Comparison of ENCODE assay signal across 7 mouse cellular contexts in genomic region chr10:80900318-80901247, GRCm38 (mm10). TPM values are rescaled to one million over a fixed set of nuclear protein-coding genes. Genes with fewer than 3 reads are reported as not detected.
DNase-seq lines count a peak whose midpoint lies in the region; ATAC-seq lines count a peak whose summit lies in the region.

Gene Timm13, minus strand, starts transcription at chr10:80900969.

- peak within 1 kb of the TSS; percentile 79 for H3K27ac ChIP-seq in intestine, embryonic 16.5 days (ENCODE audit: low read length)
- peak within 1 kb of the TSS; percentile 61 for H3K27ac ChIP-seq in midbrain, embryonic 11.5 days (ENCODE audit: low read depth, low read length)

- WGBS in intestine, embryonic 16.5 days: under 1% methylated on average over 72 of the region's 72 CpGs
- under 1% methylated on average over 72 of the region's 72 CpGs for WGBS in midbrain, embryonic 11.5 days

- H3K36me3 ChIP-seq in intestine, embryonic 16.5 days (ENCODE audit: control insufficient read depth, insufficient read depth, low read length): peaks cover 15% of the 10 kb centered on the region
- H3K36me3 ChIP-seq in midbrain, embryonic 11.5 days (ENCODE audit: control insufficient read depth, insufficient read depth, low read length): peaks cover 20% of the 10 kb centered on the region

- H3K4me2 ChIP-seq in intestine, embryonic 16.5 days (ENCODE audit: low read depth, low read length): peak within 1 kb of the TSS; percentile 89
- peak within 1 kb of the TSS; percentile 98 for H3K4me2 ChIP-seq in midbrain, embryonic 11.5 days

- no peaks in the 10 kb centered on the region for H3K27me3 ChIP-seq in intestine, embryonic 16.5 days (replicated peaks; ENCODE audit: control insufficient read depth, insufficient read depth, low read length)
- H3K27me3 ChIP-seq in midbrain, embryonic 11.5 days (ENCODE audit: control insufficient read depth, insufficient read depth, low read length): no peaks in the 10 kb centered on the region

- H3K9ac ChIP-seq in intestine, embryonic 16.5 days (ENCODE audit: low read depth, low read length): peak within 1 kb of the TSS; percentile 81
- H3K9ac ChIP-seq in midbrain, embryonic 11.5 days (ENCODE audit: low read length): peak within 1 kb of the TSS; percentile 83

- ATAC-seq in intestine, embryonic 16.5 days: peak; percentile 95
- peak; percentile 95 for ATAC-seq in midbrain, embryonic 11.5 days (ENCODE audit: low FRiP score)

- peaks cover 15% of the 10 kb centered on the region for H3K4me1 ChIP-seq in intestine, embryonic 16.5 days (ENCODE audit: control insufficient read depth, insufficient read depth, low read length)
- peaks cover 8% of the 10 kb centered on the region for H3K4me1 ChIP-seq in midbrain, embryonic 11.5 days (ENCODE audit: control insufficient read depth, insufficient read depth, low read length)

- DNase-seq in adrenal gland, adult 8-10 months: peak; percentile 100
- peak; percentile 99 for DNase-seq in embryo, embryonic 9.5 days (ENCODE audit: extremely low spot score)
- peak; percentile 82 to 96 for DNase-seq in gastrocnemius, postnatal 4 days (ENCODE audit: low spot score in 2 of 2)
- DNase-seq in left cerebral cortex, postnatal 36 days (ENCODE audit: low spot score in 2 of 2): peak; percentile 99
- peak; percentile 100 for DNase-seq in midbrain, embryonic 11.5 days (ENCODE audit: low spot score, missing footprints)
- peak; percentile 100 for DNase-seq in skeletal muscle tissue, adult 2 months (ENCODE audit: low read depth, low spot score)

- H3K9me3 ChIP-seq in intestine, embryonic 16.5 days (ENCODE audit: control insufficient read depth, low read length): no peaks in the 10 kb centered on the region
- no peaks in the 10 kb centered on the region for H3K9me3 ChIP-seq in midbrain, embryonic 11.5 days (ENCODE audit: control insufficient read depth, low read length)

- intact Hi-C loops in left cerebral cortex, postnatal 36 days (cut with DNase I): no loop called here

- H3K4me3 ChIP-seq in intestine, embryonic 16.5 days (ENCODE audit: low read length): peak within 1 kb of the TSS; percentile 76
- peak within 1 kb of the TSS; percentile 90 for H3K4me3 ChIP-seq in midbrain, embryonic 11.5 days (ENCODE audit: low read depth, low read length)

RNA-seq across cellular contexts. Expression of gene Timm13, which starts in this region (rescaled TPM):
- total RNA-seq in adrenal gland, adult 8-10 months (2022): 100 to 1,000 TPM; 154 to 235 (median 185) TPM
- 100 to 1,000 TPM; 120 to 134 TPM for total RNA-seq in gastrocnemius, postnatal 4 days (2021)
- polyA plus RNA-seq in intestine, embryonic 16.5 days (2015; fragmentation: Nextera tagmentation; extraction: Ambion mirVana): 390 and 410 TPM in 2 replicates
- 100 to 1,000 TPM; 120 to 153 TPM for total RNA-seq in left cerebral cortex, postnatal 36 days (2021)
- 321 and 347 TPM in 2 replicates for polyA plus RNA-seq in midbrain, embryonic 11.5 days (2014; fragmentation: Nextera tagmentation; extraction: Ambion mirVana)

Comparison
In these comparisons a context has a peak if more than half of its experiments do, and no peak if none do; other contexts are left out.
1. Peak in every context shown above with its lines: DNase-seq, ATAC-seq, H3K4me3 ChIP-seq and H3K27ac ChIP-seq.